In the genomic region with DNA sequence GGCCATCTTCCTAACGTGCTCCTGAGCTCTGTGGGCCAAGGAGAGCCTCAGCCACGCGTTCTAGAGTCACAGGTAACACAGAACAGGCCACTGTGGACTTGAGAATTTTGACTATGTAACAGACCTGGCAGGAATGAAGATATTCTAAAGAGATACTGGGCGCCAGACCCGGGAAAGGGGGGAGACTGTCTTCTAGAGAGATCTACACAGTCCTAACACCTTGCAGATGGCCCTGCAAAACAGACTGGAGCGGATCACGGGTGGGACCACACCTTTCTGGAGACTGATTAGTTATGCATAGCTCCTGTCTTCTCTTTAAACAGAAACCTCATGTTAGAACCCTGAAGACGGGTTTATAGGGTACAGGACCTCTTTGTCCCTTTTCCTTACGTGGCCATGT, we compare ENCODE assay signal across 8 mouse cellular contexts.
DNase-seq lines count a peak whose midpoint lies in the region; ATAC-seq and TF ChIP-seq lines count a peak whose summit lies in the region.

No protein-coding gene starts in this region.

- H3K4me3 ChIP-seq in CH12.LX (replicated peaks in 1 of 3; ENCODE audit: low read depth in 2 of 3, low read length in 2 of 3, poor library complexity in 1 of 3), result peak overlapping the region; percentile 18 to 47 (median 36)
- H3K4me3 ChIP-seq in heart, embryonic 16.5 days (ENCODE audit: low read length), result peak overlapping the region; percentile 39
- no peak overlapping the region for H3K4me3 ChIP-seq in liver, embryonic 16.5 days (ENCODE audit: low read depth, low read length)

- peak; percentile 87 for DNase-seq in heart, adult 11 months
- DNase-seq in heart, postnatal 14 days, result no peak
- DNase-seq in CH12.LX (ENCODE audit: extremely low read depth), result no peak
- no peak for DNase-seq in cerebellum, adult 9-11 months
- DNase-seq in adrenal gland, postnatal 10 days, result no peak

- dilution Hi-C loops in CH12.LX (cut with MboI; ENCODE audit: extremely low pct_ligation_motif_present, extremely low pct_unique_long_range_greater_than_20kb, low sequenced_read_pairs), result no loop called here

- peak overlapping the region; percentile 47 for H3K27ac ChIP-seq in CH12.LX (ENCODE audit: insufficient read depth, low read depth)
- 0 out of 2 replicates have a peak overlapping the region, but pooled peaks have one; percentile 32 for H3K27ac ChIP-seq in heart, embryonic 16.5 days (ENCODE audit: low read length)
- no peak overlapping the region for H3K27ac ChIP-seq in liver, embryonic 16.5 days (ENCODE audit: low read length)

- TF ChIP-seq POLR2A in CH12.LX (IDR thresholded peaks at IDR 0.05; ENCODE audit: low read depth, low read length), result no peak; the same call in 1 of the 2 replicates

- peaks cover 10 to 43% of the 10 kb centered on the region in 2 experiments for H3K4me1 ChIP-seq in CH12.LX (ENCODE audit: control insufficient read depth in 1 of 2, insufficient read depth in 2 of 2)
- H3K4me1 ChIP-seq in heart, embryonic 16.5 days (ENCODE audit: control insufficient read depth, insufficient read depth, low read length), result peaks cover 14% of the 10 kb centered on the region
- H3K4me1 ChIP-seq in liver, embryonic 16.5 days (ENCODE audit: control insufficient read depth, low read depth, low read length), result peaks cover 7% of the 10 kb centered on the region; the same call in 1 of the 2 replicates

- in situ Hi-C loops in CH12.LX (cut with MboI; ENCODE audit: low pct_ligation_motif_present, low pct_unique_long_range_greater_than_20kb, low sequenced_read_pairs), result no loop called here

- 51% methylated on average over 9 of the region's 9 CpGs for WGBS in heart, embryonic 16.5 days
- WGBS in liver, embryonic 16.5 days (ENCODE audit: insufficient replicate concordance), result 31% methylated on average over 9 of the region's 9 CpGs

- peaks cover 60% of the 10 kb centered on the region for H3K27me3 ChIP-seq in CH12.LX (replicated peaks)
- H3K27me3 ChIP-seq in heart, embryonic 16.5 days (ENCODE audit: control insufficient read depth, insufficient read depth, low read length), result no peaks in the 10 kb centered on the region
- peaks cover 2% of the 10 kb centered on the region; the same call in 1 of the 2 replicates for H3K27me3 ChIP-seq in liver, embryonic 16.5 days (ENCODE audit: control insufficient read depth, insufficient read depth, low read depth, low read length)

- intact Hi-C loops in heart, postnatal 14 days (cut with DNase I), result no loop called here

- peaks cover 14% of the 10 kb centered on the region for H3K9me3 ChIP-seq in CH12.LX (replicated peaks; ENCODE audit: low read length)
- H3K9me3 ChIP-seq in heart, embryonic 16.5 days (replicated peaks; ENCODE audit: control insufficient read depth, low read length), result no peaks in the 10 kb centered on the region
- no peaks in the 10 kb centered on the region for H3K9me3 ChIP-seq in liver, embryonic 16.5 days (replicated peaks; ENCODE audit: control insufficient read depth, low read length)

- TF ChIP-seq CTCF in CH12.LX (conservative IDR thresholded peaks at IDR 0.05 in 1 of 2, IDR thresholded peaks at IDR 0.05 in 1 of 2; ENCODE audit: low read depth in 2 of 2, low read length in 2 of 2), result no peak

- TF ChIP-seq RAD21 in CH12.LX (IDR thresholded peaks at IDR 0.05; ENCODE audit: low read depth, low read length), result no peak

- H3K9ac ChIP-seq in CH12.LX (ENCODE audit: insufficient read depth, low read depth), result peak overlapping the region; percentile 27; the same call in 1 of the 2 replicates
- H3K9ac ChIP-seq in heart, embryonic 16.5 days (ENCODE audit: low read length), result peak overlapping the region; percentile 32; the same call in 1 of the 2 replicates
- H3K9ac ChIP-seq in liver, embryonic 16.5 days (ENCODE audit: low read depth, low read length), result no peak overlapping the region

- no peak for ATAC-seq in heart, embryonic 16.5 days (replicated peaks; ENCODE audit: extremely low read depth, insufficient read depth, low FRiP score)
- ATAC-seq in liver, embryonic 16.5 days (ENCODE audit: low read depth), result peak; percentile 25; the same call in 1 of the 2 replicates
- ATAC-seq in megakaryocyte, adult 5-6 weeks (ENCODE audit: poor library complexity, severe bottlenecking), result no peak

- no peak for TF ChIP-seq EP300 in CH12.LX (IDR thresholded peaks at IDR 0.05; ENCODE audit: low read length)

- no peaks in the 10 kb centered on the region for H3K79me2 ChIP-seq in CH12.LX (replicated peaks; ENCODE audit: control insufficient read depth, extremely low read depth, insufficient read depth, poor library complexity, severe bottlenecking)

- H3K36me3 ChIP-seq in CH12.LX (replicated peaks in 1 of 2; ENCODE audit: control insufficient read depth in 1 of 2, insufficient read depth in 1 of 2, low read length in 1 of 2), result no peaks in the 10 kb centered on the region
- no peaks in the 10 kb centered on the region for H3K36me3 ChIP-seq in heart, embryonic 16.5 days (ENCODE audit: control insufficient read depth, insufficient read depth)
- no peaks in the 10 kb centered on the region for H3K36me3 ChIP-seq in liver, embryonic 16.5 days (ENCODE audit: control insufficient read depth, insufficient read depth)

- H3K4me2 ChIP-seq in CH12.LX (ENCODE audit: insufficient read depth, low read depth, poor library complexity, severe bottlenecking), result peak overlapping the region; percentile 81
- H3K4me2 ChIP-seq in heart, embryonic 16.5 days (ENCODE audit: low read depth, low read length), result peak overlapping the region; percentile 64
- peak overlapping the region; percentile 38 for H3K4me2 ChIP-seq in liver, embryonic 16.5 days (ENCODE audit: low read depth, low read length)

TF ChIP-seq in CH12.LX, 34 proteins besides CTCF, POLR2A, EP300 and RAD21:
- TF ChIP-seq HCFC1 (IDR thresholded peaks at IDR 0.05; ENCODE audit: low read depth, low read length), result no peak
- TF ChIP-seq RCOR1 (conservative IDR thresholded peaks at IDR 0.05; ENCODE audit: low read depth, low read length), result no peak
- no peak for TF ChIP-seq CHD2 (IDR thresholded peaks at IDR 0.05; ENCODE audit: low read length)
- no peak for TF ChIP-seq ZNF384 (IDR thresholded peaks at IDR 0.05; ENCODE audit: low read depth, low read length)
- no peak for TF ChIP-seq POLR2AphosphoS2 (IDR thresholded peaks at IDR 0.05; ENCODE audit: low read depth, low read length)
- no peak for TF ChIP-seq MYC (IDR thresholded peaks at IDR 0.05; ENCODE audit: low read depth, low read length)
- no peak for TF ChIP-seq SIN3A (IDR thresholded peaks at IDR 0.05; ENCODE audit: low read length)
